Mouse (Mus musculus): ENCODE data around the gene Gfi1b. TPM values are rescaled to one million over a fixed set of nuclear protein-coding genes. Genes with fewer than 3 reads are reported as not detected.

Gene Gfi1b
- polyA plus RNA-seq (2012; rRNA removed): 1.1 and 1.2 TPM in 2 replicates

DNA sequence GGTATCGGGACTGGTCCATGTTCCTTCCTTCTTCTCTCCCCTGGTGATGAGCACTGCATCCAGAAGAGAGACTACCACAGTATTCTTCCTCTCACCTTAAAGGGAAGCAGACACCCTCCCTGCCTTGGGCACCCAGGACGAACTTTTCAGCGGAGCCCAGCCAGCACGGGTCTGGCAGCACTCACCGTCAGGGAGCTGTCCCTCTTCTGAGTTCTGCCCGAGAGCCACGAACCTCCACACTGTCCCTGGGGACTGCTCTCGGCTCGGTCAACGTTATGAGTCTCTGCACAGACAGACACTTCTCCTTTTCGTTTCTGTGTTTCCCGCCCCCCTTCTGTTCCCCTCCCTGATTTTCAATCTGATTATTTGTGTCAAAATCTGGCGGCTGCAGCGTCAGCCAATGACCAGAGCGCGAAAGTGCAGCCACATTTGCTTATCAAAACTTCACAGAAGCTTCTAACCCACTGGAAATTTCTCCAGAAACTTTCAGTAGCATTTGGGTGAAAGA lies at the start of gene Gfi1b:
TSS of gene Gfi1b (minus strand) at position 319 of the 508 bp plus-strand sequence.

GRCm38 (mm10) chr2:28640461-28641424 lies 19.0 kb upstream of the Gfi1b start, which contains the start of gene Tsc1:
Tsc1 (plus strand) TSS chr2:28641228.

DNA sequence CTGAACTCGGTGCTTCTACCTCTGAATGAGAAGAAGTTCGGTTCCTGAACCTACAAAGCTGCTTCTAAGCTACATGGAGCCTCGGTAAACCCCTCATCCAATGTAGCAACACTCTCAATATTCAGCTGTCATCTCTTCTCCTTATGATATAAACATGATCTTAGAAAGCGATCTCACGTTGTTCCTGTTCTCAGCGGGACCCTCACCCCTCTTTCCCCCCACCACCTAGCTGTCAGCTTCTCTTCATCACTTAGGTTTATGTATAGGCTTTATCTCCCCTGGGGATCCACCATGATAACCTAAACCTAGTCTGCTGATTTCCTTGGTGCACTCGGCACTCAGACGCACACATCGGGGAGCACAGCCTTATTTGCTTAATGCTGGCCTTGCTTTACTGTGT lies 38.1 kb downstream of the Gfi1b start, which contains the start of gene Gtf3c5:
TSS of gene Gtf3c5 (minus strand) at position 101 of the 400 bp plus-strand sequence.

GRCm38 (mm10) chr2:28563303-28563702 lies 58.5 kb downstream of the Gfi1b start, which contains the start of gene Cel:
Cel (minus strand) TSS chr2:28563403.

Other genes with a start within 250 kb of the Gfi1b start
- gene Ppp1r26, start 175.2 kb downstream of the Gfi1b start, polyA plus RNA-seq (2012; rRNA removed): 2.3 and 2.7 TPM in 2 replicates
- not detected in 2 replicates for gene 1700007K13Rik, start 155.7 kb downstream of the Gfi1b start, polyA plus RNA-seq (2012; rRNA removed)
- gene Mrps2, start 153.9 kb downstream of the Gfi1b start, polyA plus RNA-seq (2012; rRNA removed): 33.9 and 39.7 TPM in 2 replicates
- gene Gbgt1, start 125.1 kb downstream of the Gfi1b start, polyA plus RNA-seq (2012; rRNA removed): 5.0 and 5.7 TPM in 2 replicates
- gene Gm10134, start 115.9 kb downstream of the Gfi1b start, polyA plus RNA-seq (2012; rRNA removed): 0.71 and 1.4 TPM in 2 replicates
- 145 and 148 TPM in 2 replicates for gene Ralgds, start 108.9 kb downstream of the Gfi1b start, polyA plus RNA-seq (2012; rRNA removed)
- gene Cel, start 58.6 kb downstream of the Gfi1b start, polyA plus RNA-seq (2012; rRNA removed): 0.58 and 728 TPM in 2 replicates
- gene Gtf3c5, start 38.2 kb downstream of the Gfi1b start, polyA plus RNA-seq (2012; rRNA removed): 21.2 and 22.9 TPM in 2 replicates
- gene Tsc1, start 19.2 kb upstream of the Gfi1b start, polyA plus RNA-seq (2012; rRNA removed): 9.5 and 10.0 TPM in 2 replicates
- 0.39 and 0.92 TPM in 2 replicates for gene Spaca9, start 77.7 kb upstream of the Gfi1b start, polyA plus RNA-seq (2012; rRNA removed)
- 0.14 and 0.20 TPM in 2 replicates for gene Ak8, start 78.2 kb upstream of the Gfi1b start, polyA plus RNA-seq (2012; rRNA removed)
- gene Gtf3c4, start 218.4 kb upstream of the Gfi1b start, polyA plus RNA-seq (2012; rRNA removed): 8.3 and 9.3 TPM in 2 replicates
- gene Ddx31, start 218.4 kb upstream of the Gfi1b start, polyA plus RNA-seq (2012; rRNA removed): 1.4 and 2.8 TPM in 2 replicates